Mouse (Mus musculus): ENCODE results near the gene Vars2. TPM values are rescaled to one million over a fixed set of nuclear protein-coding genes. Genes with fewer than 3 reads are reported as not detected.

Vars2 gene
- polyA plus RNA-seq, 1 experiment from 2014 or later, result 12.7 TPM

GRCm38 (mm10) chr17:35643609-35644236 lies 23.7 kb downstream of the Vars2 start, which contains the start of gene Mucl3:
TSS of gene Mucl3 (minus strand) at chr17:35643695.
- H3K27ac ChIP-seq, result no peak within 1 kb of the TSS
- no peak within 1 kb of the TSS for H3K4me2 ChIP-seq (ENCODE audit: low read length)
- ATAC-seq (replicated peaks; ENCODE audit: low FRiP score, low read depth) (peak; percentile 23; the same call in 1 of the 2 replicates), DNase-seq (ENCODE audit: low spot score) (no peak)
- no peak for TF ChIP-seq CTCF (IDR thresholded peaks at IDR 0.05; ENCODE audit: low read depth)
- no peak within 1 kb of the TSS for H3K4me3 ChIP-seq (replicated peaks; ENCODE audit: low read depth, low read length)
- H3K9ac ChIP-seq (ENCODE audit: low read depth, low read length), result no peak within 1 kb of the TSS
- no peaks in the 10 kb centered on the region for H3K9me3 ChIP-seq (replicated peaks; ENCODE audit: low read length)
- WGBS, result 61% methylated on average over 13 of the region's 13 CpGs
- no peaks in the 10 kb centered on the region for H3K4me1 ChIP-seq (replicated peaks; ENCODE audit: insufficient read depth, low read length)
- H3K36me3 ChIP-seq (ENCODE audit: insufficient read depth, low read length), result no peaks in the 10 kb centered on the region
- no peaks in the 10 kb centered on the region for H3K27me3 ChIP-seq (ENCODE audit: insufficient read depth, low read length)

GRCm38 (mm10) chr17:35639352-35639751 lies 28.0 kb downstream of the Vars2 start:
- H3K9ac ChIP-seq (ENCODE audit: low read depth, low read length), result no peak overlapping the region
- no peaks in the 10 kb centered on the region for H3K36me3 ChIP-seq (ENCODE audit: insufficient read depth, low read length)
- no peak overlapping the region for H3K4me2 ChIP-seq (ENCODE audit: low read length)
- no peak overlapping the region for H3K4me3 ChIP-seq (replicated peaks; ENCODE audit: low read depth, low read length)
- no peak for ATAC-seq (replicated peaks; ENCODE audit: low FRiP score, low read depth)
- no peaks in the 10 kb centered on the region for H3K4me1 ChIP-seq (replicated peaks; ENCODE audit: insufficient read depth, low read length)
- no peak overlapping the region for H3K27ac ChIP-seq
- TF ChIP-seq CTCF (IDR thresholded peaks at IDR 0.05; ENCODE audit: low read depth), result no peak
- H3K27me3 ChIP-seq (ENCODE audit: insufficient read depth, low read length), result no peaks in the 10 kb centered on the region
- H3K9me3 ChIP-seq (replicated peaks; ENCODE audit: low read length), result no peaks in the 10 kb centered on the region
- WGBS, result 72% methylated on average over 6 of the region's 6 CpGs
- DNase-seq (ENCODE audit: low spot score), result no peak

GRCm38 (mm10) chr17:35638475-35639190 lies 28.8 kb downstream of the Vars2 start:
- no peaks in the 10 kb centered on the region for H3K4me1 ChIP-seq (replicated peaks; ENCODE audit: insufficient read depth, low read length)
- no peaks in the 10 kb centered on the region for H3K9me3 ChIP-seq (replicated peaks; ENCODE audit: low read length)
- 22% methylated on average over 14 of the region's 14 CpGs for WGBS
- H3K27me3 ChIP-seq (ENCODE audit: insufficient read depth, low read length), result no peaks in the 10 kb centered on the region
- no peak for TF ChIP-seq CTCF (IDR thresholded peaks at IDR 0.05; ENCODE audit: low read depth)
- H3K27ac ChIP-seq, result no peak overlapping the region
- no peaks in the 10 kb centered on the region for H3K36me3 ChIP-seq (ENCODE audit: insufficient read depth, low read length)
- DNase-seq (ENCODE audit: low spot score) (peak; percentile 97), ATAC-seq (replicated peaks; ENCODE audit: low FRiP score, low read depth) (peak; percentile 81)
- H3K4me2 ChIP-seq (ENCODE audit: low read length), result 0 out of 2 replicates have a peak overlapping the region, but pooled peaks have one; percentile 4
- H3K9ac ChIP-seq (ENCODE audit: low read depth, low read length), result no peak overlapping the region
- H3K4me3 ChIP-seq (replicated peaks; ENCODE audit: low read depth, low read length), result no peak overlapping the region

- Histone ChIP-seq H3K9me3 (replicated peaks; ENCODE audit: low read length) (no peaks in the 10 kb centered on the region), H3K9ac (ENCODE audit: low read depth, low read length) (no peak overlapping the region), H3K27ac (no peak overlapping the region), H3K4me3 (replicated peaks; ENCODE audit: low read depth, low read length) (no peak overlapping the region), H3K27me3 (ENCODE audit: insufficient read depth, low read length) (no peaks in the 10 kb centered on the region), H3K4me1 (replicated peaks; ENCODE audit: insufficient read depth, low read length) (no peaks in the 10 kb centered on the region), H3K4me2 (ENCODE audit: low read length) (no peak overlapping the region), H3K36me3 (ENCODE audit: insufficient read depth, low read length) (no peaks in the 10 kb centered on the region)
- ATAC-seq (replicated peaks; ENCODE audit: low FRiP score, low read depth) (no peak), DNase-seq (ENCODE audit: low spot score) (peak; percentile 51)
- TF ChIP-seq CTCF (IDR thresholded peaks at IDR 0.05; ENCODE audit: low read depth), result no peak
- 39% methylated on average over 5 of the region's 5 CpGs for WGBS
These were observed 31.0 kb downstream of the Vars2 start for GRCm38 (mm10) chr17:35636363-35636762.

- H3K27me3 ChIP-seq (ENCODE audit: insufficient read depth, low read length), result no peaks in the 10 kb centered on the region
- DNase-seq (ENCODE audit: low spot score) (peak; percentile 90), ATAC-seq (replicated peaks; ENCODE audit: low FRiP score, low read depth) (no peak)
- H3K9me3 ChIP-seq (replicated peaks; ENCODE audit: low read length), result no peaks in the 10 kb centered on the region
- peak overlapping the region; percentile 65 for H3K4me2 ChIP-seq (ENCODE audit: low read length)
- peak; percentile 89 for TF ChIP-seq CTCF (IDR thresholded peaks at IDR 0.05; ENCODE audit: low read depth)
- H3K36me3 ChIP-seq (ENCODE audit: insufficient read depth, low read length), result no peaks in the 10 kb centered on the region
- H3K4me3 ChIP-seq (replicated peaks; ENCODE audit: low read depth, low read length), result peak overlapping the region; percentile 33
- H3K9ac ChIP-seq (ENCODE audit: low read depth, low read length), result no peak overlapping the region
- H3K4me1 ChIP-seq (replicated peaks; ENCODE audit: insufficient read depth, low read length), result no peaks in the 10 kb centered on the region
- WGBS, result 1% methylated on average over 15 of the region's 15 CpGs
- no peak overlapping the region for H3K27ac ChIP-seq
These were observed 31.7 kb downstream of the Vars2 start for GRCm38 (mm10) chr17:35635699-35636111.

GRCm38 (mm10) chr17:35635202-35635601 lies 32.2 kb downstream of the Vars2 start:
- H3K9me3 ChIP-seq (replicated peaks; ENCODE audit: low read length), result no peaks in the 10 kb centered on the region
- ATAC-seq (replicated peaks; ENCODE audit: low FRiP score, low read depth) (no peak), DNase-seq (ENCODE audit: low spot score) (no peak)
- no peak overlapping the region for H3K27ac ChIP-seq
- peak; percentile 11; the same call in 1 of the 2 replicates for TF ChIP-seq CTCF (IDR thresholded peaks at IDR 0.05; ENCODE audit: low read depth)
- H3K36me3 ChIP-seq (ENCODE audit: insufficient read depth, low read length), result no peaks in the 10 kb centered on the region
- 92% methylated on average over 3 of the region's 3 CpGs for WGBS
- no peaks in the 10 kb centered on the region for H3K4me1 ChIP-seq (replicated peaks; ENCODE audit: insufficient read depth, low read length)
- no peak overlapping the region for H3K4me3 ChIP-seq (replicated peaks; ENCODE audit: low read depth, low read length)
- no peaks in the 10 kb centered on the region for H3K27me3 ChIP-seq (ENCODE audit: insufficient read depth, low read length)
- H3K4me2 ChIP-seq (ENCODE audit: low read length), result no peak overlapping the region
- no peak overlapping the region for H3K9ac ChIP-seq (ENCODE audit: low read depth, low read length)

Data from kidney, postnatal 0 days (tissue).